ENCODE assay signal across 8 mouse cellular contexts in genomic region chr13:35537936-35538335, GRCm38 (mm10).
DNase-seq lines count a peak whose midpoint lies in the region; ATAC-seq lines count a peak whose summit lies in the region.

No protein-coding gene starts in this region.

- peak; percentile 31 for DNase-seq in kidney, adult 18-20 months
- peak; percentile 63 for DNase-seq in adrenal gland, adult 8-10 months
- DNase-seq in cerebellum, postnatal 25 days: peak; percentile 75 to 84
- peak; percentile 14 to 65 for DNase-seq in kidney, postnatal 36 days
- DNase-seq in spleen, postnatal 10 days (ENCODE audit: low spot score in 2 of 2): no peak
- DNase-seq in left cerebral cortex, postnatal 36 days (ENCODE audit: low spot score in 2 of 2): no peak

- no peak for ATAC-seq in kidney, embryonic 14.5 days (ENCODE audit: low FRiP score, low TSS enrichment)
- ATAC-seq in hindbrain, embryonic 13.5 days (ENCODE audit: low FRiP score): no peak

- H3K27me3 ChIP-seq in kidney, embryonic 14.5 days (ENCODE audit: control insufficient read depth, insufficient read depth, low read length): no peaks in the 10 kb centered on the region
- no peaks in the 10 kb centered on the region for H3K27me3 ChIP-seq in hindbrain, embryonic 13.5 days

- intact Hi-C loops in left cerebral cortex, postnatal 36 days (cut with DNase I): no loop called here

- 70% methylated on average over 5 of the region's 5 CpGs for WGBS in kidney, embryonic 14.5 days
- 85% methylated on average over 5 of the region's 5 CpGs for WGBS in hindbrain, embryonic 13.5 days

- H3K36me3 ChIP-seq in kidney, embryonic 14.5 days (ENCODE audit: control insufficient read depth, insufficient read depth, low read length): no peaks in the 10 kb centered on the region
- H3K36me3 ChIP-seq in hindbrain, embryonic 13.5 days: no peaks in the 10 kb centered on the region

- H3K4me2 ChIP-seq in kidney, embryonic 14.5 days (replicated peaks; ENCODE audit: low read depth, low read length): no peak overlapping the region
- no peak overlapping the region for H3K4me2 ChIP-seq in hindbrain, embryonic 13.5 days

- no peaks in the 10 kb centered on the region for H3K4me1 ChIP-seq in kidney, embryonic 14.5 days (ENCODE audit: control insufficient read depth, insufficient read depth, low read length)
- no peaks in the 10 kb centered on the region; the same call in 1 of the 2 replicates for H3K4me1 ChIP-seq in hindbrain, embryonic 13.5 days (replicated peaks)

- no peak overlapping the region for H3K27ac ChIP-seq in kidney, embryonic 14.5 days (ENCODE audit: low read depth, low read length)
- H3K27ac ChIP-seq in hindbrain, embryonic 13.5 days: no peak overlapping the region

- H3K4me3 ChIP-seq in kidney, embryonic 14.5 days (ENCODE audit: low read length): no peak overlapping the region
- no peak overlapping the region for H3K4me3 ChIP-seq in hindbrain, embryonic 13.5 days

- H3K9ac ChIP-seq in kidney, embryonic 14.5 days (ENCODE audit: low read depth, low read length): no peak overlapping the region
- no peak overlapping the region for H3K9ac ChIP-seq in hindbrain, embryonic 13.5 days

- H3K9me3 ChIP-seq in kidney, embryonic 14.5 days (ENCODE audit: control insufficient read depth, low read length): no peaks in the 10 kb centered on the region
- no peaks in the 10 kb centered on the region for H3K9me3 ChIP-seq in hindbrain, embryonic 13.5 days

Comparison
In these comparisons a context has a peak if more than half of its experiments do, and no peak if none do; other contexts are left out.
1. DNase-seq: peak in kidney, adult 18-20 months (single experiment), adrenal gland, adult 8-10 months (single experiment), cerebellum, postnatal 25 days (2 of 2) and kidney, postnatal 36 days (2 of 2); none in spleen, postnatal 10 days (0 of 2) and left cerebral cortex, postnatal 36 days (0 of 2).